Mouse (Mus musculus): ENCODE measurements at regions not wholly inside any gene's neighbourhood (a gene's known extent, or its start where the extent isn't known, plus 50 kb on each side); places are given as distances from the start of the nearest gene placed in this dataset.

DNA sequence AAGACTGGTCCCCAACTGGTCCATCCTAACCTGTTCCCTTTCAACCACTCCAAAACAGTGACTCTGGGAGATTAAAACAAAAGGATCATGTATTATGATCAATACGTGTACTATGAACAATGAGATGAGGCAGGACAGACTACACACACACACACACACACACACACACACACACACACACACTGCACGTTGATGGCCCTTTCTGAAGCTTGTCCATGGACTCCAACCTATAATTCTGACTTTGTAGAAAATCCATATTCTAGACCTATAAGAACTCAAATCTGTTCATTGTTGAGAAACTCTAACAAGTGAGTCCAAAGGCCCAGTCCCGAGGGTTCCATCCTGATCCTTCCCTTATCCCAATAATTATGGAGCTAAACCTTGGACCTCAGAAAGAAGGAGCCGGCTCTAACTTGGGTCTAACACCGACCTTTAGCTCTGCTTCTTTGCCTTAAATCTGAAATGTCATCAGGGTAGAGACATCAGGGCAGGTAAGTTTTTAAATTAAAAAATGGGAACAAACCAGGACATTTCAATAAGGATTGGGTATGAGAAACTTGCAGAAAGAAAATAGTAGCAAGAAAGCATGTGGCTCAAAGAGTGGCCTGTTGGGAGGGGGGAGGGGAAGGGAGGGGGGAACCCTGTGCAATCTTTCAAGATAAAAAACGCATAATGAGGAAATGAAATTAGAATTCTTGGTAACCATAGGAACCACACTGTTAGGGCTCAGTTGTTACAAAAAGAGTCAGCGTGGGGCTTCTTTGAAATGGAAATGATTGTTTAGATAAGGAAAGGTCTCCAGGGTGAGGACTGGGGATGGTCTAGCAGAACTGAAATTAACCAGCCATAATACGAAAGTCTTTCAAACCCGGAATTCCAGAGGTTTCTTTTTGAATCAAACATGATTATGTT, 187.9 kb downstream of the Dusp6 start:
- H3K4me3 ChIP-seq (replicated peaks), result no peak overlapping the region
- H3K9me3 ChIP-seq (ENCODE audit: control insufficient read depth, low read length), result peaks cover 1% of the 10 kb centered on the region; the same call in 1 of the 2 replicates
- H3K36me3 ChIP-seq (ENCODE audit: control insufficient read depth), result no peaks in the 10 kb centered on the region
- no peaks in the 10 kb centered on the region for H3K4me1 ChIP-seq (ENCODE audit: control insufficient read depth)
- TF ChIP-seq TAL1 (IDR thresholded peaks at IDR 0.05; ENCODE audit: low read length), result no peak
- TF ChIP-seq GATA1 (IDR thresholded peaks at IDR 0.05; ENCODE audit: low read length), result no peak
- no peaks in the 10 kb centered on the region for H3K27me3 ChIP-seq (ENCODE audit: control insufficient read depth)

DNA sequence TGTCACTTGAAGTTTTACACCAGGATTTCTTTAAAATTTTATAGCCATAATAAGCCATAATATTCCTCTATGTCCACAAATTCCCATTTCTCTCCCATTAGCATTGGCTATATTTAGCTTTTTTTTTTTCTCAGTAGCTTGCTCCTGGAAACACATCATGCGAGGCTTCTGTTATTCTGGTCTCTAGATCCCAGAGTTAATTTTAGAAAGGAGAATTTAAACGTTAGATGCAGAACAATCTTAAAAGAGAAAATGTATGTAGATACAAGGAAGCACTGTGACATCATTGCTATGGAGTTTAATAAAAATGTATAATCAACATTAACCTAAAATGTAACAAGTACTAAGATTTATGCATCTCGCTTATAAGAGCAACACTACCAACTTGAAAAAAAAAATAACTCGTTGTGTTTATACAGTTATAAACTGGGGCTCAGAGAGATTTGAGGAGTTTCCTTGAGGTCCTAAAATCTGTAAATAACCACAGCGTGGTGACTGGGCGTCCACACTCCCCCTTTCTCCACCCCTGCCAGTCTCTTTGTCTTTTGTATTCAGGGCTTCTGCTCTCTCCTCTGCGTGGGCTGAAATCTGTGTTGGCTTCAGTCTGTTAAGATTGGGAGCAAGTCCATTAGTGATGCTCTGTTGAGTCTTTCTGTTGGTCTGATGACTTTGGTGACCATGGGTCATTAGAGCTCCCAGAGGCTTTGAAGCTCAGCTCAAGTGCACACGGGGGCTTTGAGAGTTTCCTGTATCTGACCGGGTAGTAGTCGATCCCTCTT, 188.8 kb downstream of the Dusp6 start:
- H3K36me3 ChIP-seq (ENCODE audit: control insufficient read depth), result no peaks in the 10 kb centered on the region
- no peaks in the 10 kb centered on the region for H3K4me1 ChIP-seq (ENCODE audit: control insufficient read depth)
- H3K27me3 ChIP-seq (ENCODE audit: control insufficient read depth), result no peaks in the 10 kb centered on the region
- no peak for TF ChIP-seq GATA1 (IDR thresholded peaks at IDR 0.05; ENCODE audit: low read length)
- no peak for TF ChIP-seq TAL1 (IDR thresholded peaks at IDR 0.05; ENCODE audit: low read length)
- no peaks in the 10 kb centered on the region for H3K9me3 ChIP-seq (ENCODE audit: control insufficient read depth, low read length)
- H3K4me3 ChIP-seq (replicated peaks), result no peak overlapping the region

DNA sequence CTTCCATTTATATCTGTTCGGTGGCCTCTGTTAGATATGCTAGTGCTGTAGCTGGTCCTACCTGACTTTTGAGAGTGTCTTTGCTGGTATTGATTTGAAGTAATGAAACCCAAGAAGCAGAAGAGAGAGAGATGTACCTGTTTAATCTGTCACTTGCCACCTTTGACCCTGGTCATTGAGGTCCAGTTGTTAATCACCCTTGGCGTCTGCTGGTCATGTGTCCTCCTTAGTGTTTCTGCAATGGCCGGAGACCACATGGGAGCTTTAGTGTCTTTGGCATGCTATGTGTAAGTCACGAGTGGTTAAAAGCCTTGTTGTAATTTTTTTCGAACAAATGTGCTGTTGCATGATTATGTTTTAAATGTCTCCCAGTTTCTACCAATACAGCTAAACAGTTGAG, 193.1 kb downstream of the Dusp6 start:
- Histone ChIP-seq H3K4me3 (replicated peaks) (no peak overlapping the region), H3K9me3 (ENCODE audit: control insufficient read depth, low read length) (no peaks in the 10 kb centered on the region), H3K4me1 (ENCODE audit: control insufficient read depth) (no peaks in the 10 kb centered on the region), H3K36me3 (ENCODE audit: control insufficient read depth) (no peaks in the 10 kb centered on the region), H3K27me3 (ENCODE audit: control insufficient read depth) (peaks cover 17% of the 10 kb centered on the region)
- TF ChIP-seq GATA1 (IDR thresholded peaks at IDR 0.05; ENCODE audit: low read length) (no peak), TAL1 (IDR thresholded peaks at IDR 0.05; ENCODE audit: low read length) (no peak)

DNA sequence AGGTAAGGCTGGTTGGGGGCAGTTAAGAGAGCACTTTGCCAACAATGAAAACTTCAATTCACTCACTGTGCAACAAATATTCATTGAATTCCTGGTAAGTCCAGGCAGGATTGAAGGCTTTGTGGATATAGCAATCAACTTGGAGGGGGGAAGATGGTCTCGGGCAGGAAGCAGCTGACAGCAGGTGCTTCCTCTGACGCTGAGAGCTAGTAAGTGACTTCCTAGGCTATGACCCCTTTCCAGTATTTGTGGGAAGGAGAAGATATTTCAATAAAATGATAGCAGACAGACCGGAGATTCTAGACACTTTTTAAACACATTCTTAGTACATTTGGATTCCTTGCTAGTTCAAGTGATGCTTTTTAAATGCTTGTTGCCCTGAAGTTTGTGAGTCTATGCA, 195.0 kb downstream of the Dusp6 start:
- Histone ChIP-seq H3K27me3 (ENCODE audit: control insufficient read depth) (peaks cover 26% of the 10 kb centered on the region), H3K4me3 (replicated peaks) (no peak overlapping the region), H3K4me1 (ENCODE audit: control insufficient read depth) (no peaks in the 10 kb centered on the region; the same call in 1 of the 2 replicates), H3K9me3 (ENCODE audit: control insufficient read depth, low read length) (no peaks in the 10 kb centered on the region), H3K36me3 (ENCODE audit: control insufficient read depth) (no peaks in the 10 kb centered on the region)
- TF ChIP-seq GATA1 (IDR thresholded peaks at IDR 0.05; ENCODE audit: low read length) (no peak), TAL1 (IDR thresholded peaks at IDR 0.05; ENCODE audit: low read length) (no peak)

DNA sequence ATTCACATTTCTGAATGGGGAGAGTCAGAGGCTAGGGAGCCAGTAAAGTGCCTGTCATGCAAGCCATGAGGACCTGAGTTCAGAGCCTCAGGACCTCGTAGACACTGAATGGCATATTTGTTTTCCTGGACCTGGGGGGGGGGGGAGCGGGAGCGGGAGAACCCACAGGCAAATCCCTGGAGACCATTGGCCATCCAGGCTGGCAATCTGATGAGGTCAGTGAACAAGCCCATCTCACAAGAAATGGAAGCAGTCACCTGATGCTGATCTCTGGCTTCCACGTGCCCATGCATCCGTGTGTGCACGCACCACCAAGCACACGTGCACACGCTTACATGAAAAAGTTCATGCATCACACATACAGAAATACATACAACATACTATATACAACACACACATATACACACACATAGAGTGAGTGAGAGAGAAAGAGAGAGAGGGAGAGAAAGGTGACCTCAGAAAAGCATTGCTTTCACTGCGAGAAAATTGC, 196.2 kb downstream of the Dusp6 start:
- Histone ChIP-seq H3K27me3 (ENCODE audit: control insufficient read depth) (peaks cover 26% of the 10 kb centered on the region), H3K4me3 (replicated peaks) (no peak overlapping the region), H3K9me3 (ENCODE audit: control insufficient read depth, low read length) (no peaks in the 10 kb centered on the region), H3K36me3 (ENCODE audit: control insufficient read depth) (no peaks in the 10 kb centered on the region), H3K4me1 (ENCODE audit: control insufficient read depth) (no peaks in the 10 kb centered on the region; the same call in 1 of the 2 replicates)
- TF ChIP-seq TAL1 (IDR thresholded peaks at IDR 0.05; ENCODE audit: low read length), result no peak
- TF ChIP-seq GATA1 (IDR thresholded peaks at IDR 0.05; ENCODE audit: low read length), result no peak

DNA sequence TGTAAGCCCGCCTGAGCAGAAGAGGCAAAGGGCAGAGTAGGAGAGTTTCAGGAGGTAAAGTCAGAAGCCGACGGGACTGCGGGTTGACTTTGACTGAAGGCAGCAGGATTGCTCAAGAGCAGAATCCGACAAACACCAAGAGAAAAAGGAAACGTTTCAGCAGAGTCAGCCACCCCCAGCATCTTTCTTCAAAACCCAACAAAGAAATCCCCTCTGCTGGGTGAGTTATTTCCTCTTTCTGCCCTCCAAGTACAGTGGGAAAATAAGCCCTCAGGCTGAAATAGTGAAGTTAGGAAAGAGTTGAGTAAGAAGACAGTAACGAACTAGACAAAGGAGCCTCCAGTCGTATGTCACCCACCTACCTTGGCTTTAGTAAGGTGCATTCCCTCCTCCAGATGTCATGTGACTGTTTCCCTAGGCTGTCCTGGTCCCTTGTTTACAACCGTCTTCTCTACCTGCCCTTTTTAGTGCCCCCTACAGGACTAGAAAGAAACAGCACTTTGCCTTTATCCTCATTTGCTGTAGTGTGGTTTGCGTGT, 196.9 kb downstream of the Dusp6 start:
- Histone ChIP-seq H3K4me1 (ENCODE audit: control insufficient read depth) (no peaks in the 10 kb centered on the region; the same call in 1 of the 2 replicates), H3K9me3 (ENCODE audit: control insufficient read depth, low read length) (no peaks in the 10 kb centered on the region), H3K27me3 (ENCODE audit: control insufficient read depth) (peaks cover 26% of the 10 kb centered on the region), H3K36me3 (ENCODE audit: control insufficient read depth) (no peaks in the 10 kb centered on the region), H3K4me3 (replicated peaks) (peak overlapping the region; percentile 16)
- TF ChIP-seq GATA1 (IDR thresholded peaks at IDR 0.05; ENCODE audit: low read length), result no peak
- no peak for TF ChIP-seq TAL1 (IDR thresholded peaks at IDR 0.05; ENCODE audit: low read length)

DNA sequence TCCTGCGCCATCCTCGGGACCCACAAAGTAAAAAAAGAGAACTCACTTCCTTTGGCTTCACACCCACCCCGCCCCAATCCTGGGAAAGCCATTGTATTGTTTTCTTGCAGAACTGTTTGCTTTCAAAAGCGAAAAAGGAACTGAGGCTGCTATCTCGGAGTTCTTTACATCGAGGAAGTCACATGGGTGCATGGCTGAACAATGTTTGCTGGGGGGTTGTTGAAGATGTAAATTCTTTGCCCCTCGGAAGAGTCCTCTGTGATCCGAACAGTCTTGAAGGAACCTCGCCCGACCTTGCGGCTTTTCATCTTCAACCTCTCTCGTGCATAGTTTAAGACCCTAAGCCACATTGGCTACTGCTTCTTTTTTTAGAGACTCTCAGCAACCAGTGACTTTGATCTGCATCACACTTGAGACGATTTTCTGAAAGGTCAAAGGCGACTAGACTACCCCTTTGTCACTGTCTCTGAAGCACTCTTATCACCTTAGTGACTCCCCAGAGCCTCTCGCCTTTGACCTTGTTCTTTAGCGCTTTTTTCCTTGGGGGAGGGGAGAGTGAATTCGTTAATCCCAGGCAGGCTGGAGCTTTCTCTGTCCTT, 197.9 kb downstream of the Dusp6 start:
- TF ChIP-seq GATA1 (IDR thresholded peaks at IDR 0.05; ENCODE audit: low read length) (no peak), TAL1 (IDR thresholded peaks at IDR 0.05; ENCODE audit: low read length) (no peak)
- no peaks in the 10 kb centered on the region for H3K9me3 ChIP-seq (ENCODE audit: control insufficient read depth, low read length)
- no peaks in the 10 kb centered on the region for H3K36me3 ChIP-seq (ENCODE audit: control insufficient read depth)
- H3K4me3 ChIP-seq (replicated peaks), result peak overlapping the region; percentile 22
- H3K4me1 ChIP-seq (ENCODE audit: control insufficient read depth), result no peaks in the 10 kb centered on the region; the same call in 1 of the 2 replicates
- H3K27me3 ChIP-seq (ENCODE audit: control insufficient read depth), result peaks cover 26% of the 10 kb centered on the region

DNA sequence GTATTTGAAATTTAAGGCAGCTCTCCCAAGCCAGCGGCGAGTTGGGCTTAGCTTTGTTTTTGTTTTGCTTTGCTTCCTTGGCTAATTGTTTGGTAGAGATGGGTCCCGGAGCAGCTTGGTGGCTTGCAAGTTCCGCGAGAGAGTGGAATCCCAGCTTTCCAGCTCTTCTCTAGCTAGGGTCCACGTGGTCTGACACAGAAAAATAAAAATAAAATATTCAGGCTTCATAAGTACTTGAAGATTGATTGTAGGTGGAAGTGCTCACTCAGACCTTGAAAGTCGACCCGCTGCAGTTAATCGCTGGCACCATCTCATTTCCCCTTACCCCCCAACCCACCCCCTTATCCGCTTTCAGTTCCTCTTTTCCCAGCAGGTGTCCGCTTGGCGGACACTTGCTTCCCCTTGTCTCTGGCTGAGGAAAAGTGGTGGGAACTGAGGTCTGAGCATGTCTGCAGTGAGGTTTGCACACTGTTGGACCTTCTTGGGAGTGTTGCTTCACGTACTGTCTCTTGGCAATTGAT, 198.5 kb downstream of the Dusp6 start:
- Histone ChIP-seq H3K4me1 (ENCODE audit: control insufficient read depth) (no peaks in the 10 kb centered on the region; the same call in 1 of the 2 replicates), H3K9me3 (ENCODE audit: control insufficient read depth, low read length) (no peaks in the 10 kb centered on the region), H3K27me3 (ENCODE audit: control insufficient read depth) (peaks cover 26% of the 10 kb centered on the region), H3K4me3 (replicated peaks) (peak overlapping the region; percentile 22), H3K36me3 (ENCODE audit: control insufficient read depth) (no peaks in the 10 kb centered on the region)
- TF ChIP-seq TAL1 (IDR thresholded peaks at IDR 0.05; ENCODE audit: low read length), result no peak
- TF ChIP-seq GATA1 (IDR thresholded peaks at IDR 0.05; ENCODE audit: low read length), result no peak
